Mouse (Mus musculus): Measurements from ENCODE around the gene Myo5c. TPM values are rescaled to one million over a fixed set of nuclear protein-coding genes. Genes with fewer than 3 reads are reported as not detected.

Myo5c gene
- polyA plus RNA-seq, 1 experiment from 2014 or later = 1.1 TPM

DNA sequence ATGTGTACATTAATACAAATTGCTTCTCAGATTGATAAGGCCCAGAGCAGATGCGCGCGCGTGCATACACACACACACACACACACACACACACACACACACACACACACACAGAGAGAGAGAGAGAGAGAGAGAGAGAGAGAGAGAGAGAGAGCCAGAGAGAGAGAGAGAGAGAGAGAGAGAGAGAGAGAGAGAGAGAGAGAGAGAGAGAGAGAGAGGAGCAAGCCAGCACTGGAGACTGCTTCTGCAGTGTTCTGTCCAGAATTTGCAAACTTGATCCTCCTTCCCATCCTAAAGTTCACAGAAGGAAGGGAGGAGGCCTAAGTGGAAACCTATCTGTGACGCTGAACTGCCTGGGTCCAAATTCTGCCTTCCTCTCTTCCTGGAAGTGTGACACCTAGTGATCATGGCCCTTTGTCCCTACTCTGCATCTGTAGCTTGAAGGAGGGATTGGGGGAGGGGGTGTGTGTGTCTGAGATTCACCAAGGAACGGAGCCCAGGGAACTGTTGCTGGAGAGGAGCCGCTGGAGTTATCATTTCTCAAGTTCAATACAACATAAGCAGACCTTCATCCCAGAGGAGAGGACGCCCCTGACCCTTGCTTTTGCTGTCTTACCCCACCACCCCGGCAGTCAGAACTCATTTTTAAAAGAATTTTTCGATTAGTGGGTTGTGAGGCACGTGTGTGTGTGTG is 81.5 kb downstream of the Myo5c start:
- Histone ChIP-seq H3K27me3 (no peaks in the 10 kb centered on the region), H3K4me3 (peak overlapping the region; percentile 58), H3K27ac (peak overlapping the region; percentile 72; the same call in 1 of the 2 replicates), H3K9ac (peak overlapping the region; percentile 65; the same call in 1 of the 2 replicates), H3K4me2 (replicated peaks) (peak overlapping the region; percentile 74), H3K4me1 (0 out of 2 replicates have a peak, but pooled peaks cover 3% of the 10 kb centered on the region), H3K36me3 (no peaks in the 10 kb centered on the region), H3K9me3 (no peaks in the 10 kb centered on the region)
- peak; percentile 19; the same call in 1 of the 2 replicates for ATAC-seq (ENCODE audit: insufficient number of reproducible peaks, insufficient read depth, low FRiP score, low TSS enrichment)
- 23% methylated on average over 9 of the region's 11 CpGs for WGBS

DNA sequence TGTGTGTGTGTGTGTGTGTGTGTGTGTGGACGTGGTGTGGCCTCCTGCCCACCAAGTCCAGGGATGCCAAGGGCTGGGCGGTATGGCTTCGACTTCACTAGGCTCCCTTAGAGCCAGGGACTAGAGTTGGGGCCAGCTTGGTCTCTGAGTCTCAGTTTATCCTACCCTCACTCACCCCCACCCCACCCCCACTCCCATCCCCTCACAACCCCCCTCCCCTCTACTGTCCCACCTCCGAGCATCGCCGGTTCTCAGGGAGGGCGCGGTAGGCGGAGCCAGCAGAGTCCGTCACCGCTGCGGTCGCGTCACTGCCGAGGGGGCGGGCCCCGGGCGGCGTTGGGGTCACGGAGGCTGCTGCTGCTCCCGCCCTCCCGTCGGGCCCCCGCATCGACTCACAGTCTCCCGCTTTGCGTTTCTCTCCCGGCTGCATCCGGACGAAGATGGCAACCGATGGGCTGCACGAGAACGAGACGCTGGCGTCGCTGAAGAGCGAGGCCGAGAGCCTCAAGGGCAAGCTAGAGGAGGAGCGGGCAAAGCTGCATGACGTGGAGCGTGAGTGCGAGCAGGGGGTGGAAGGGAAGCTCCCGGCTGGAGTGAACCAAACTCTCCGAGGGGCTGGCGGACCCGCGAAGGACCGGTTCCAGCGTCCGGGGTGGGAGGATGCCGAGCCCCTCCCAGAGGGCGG is 82.2 kb downstream of the Myo5c start:
- peak; percentile 72 for ATAC-seq (ENCODE audit: insufficient number of reproducible peaks, insufficient read depth, low FRiP score, low TSS enrichment)
- Histone ChIP-seq H3K9ac (peak overlapping the region; percentile 65), H3K27ac (peak overlapping the region; percentile 72), H3K4me2 (replicated peaks) (peak overlapping the region; percentile 74), H3K4me3 (peak overlapping the region; percentile 58), H3K27me3 (no peaks in the 10 kb centered on the region), H3K36me3 (no peaks in the 10 kb centered on the region), H3K4me1 (0 out of 2 replicates have a peak, but pooled peaks cover 3% of the 10 kb centered on the region), H3K9me3 (no peaks in the 10 kb centered on the region)
- WGBS = under 1% methylated on average over 51 of the region's 52 CpGs

DNA sequence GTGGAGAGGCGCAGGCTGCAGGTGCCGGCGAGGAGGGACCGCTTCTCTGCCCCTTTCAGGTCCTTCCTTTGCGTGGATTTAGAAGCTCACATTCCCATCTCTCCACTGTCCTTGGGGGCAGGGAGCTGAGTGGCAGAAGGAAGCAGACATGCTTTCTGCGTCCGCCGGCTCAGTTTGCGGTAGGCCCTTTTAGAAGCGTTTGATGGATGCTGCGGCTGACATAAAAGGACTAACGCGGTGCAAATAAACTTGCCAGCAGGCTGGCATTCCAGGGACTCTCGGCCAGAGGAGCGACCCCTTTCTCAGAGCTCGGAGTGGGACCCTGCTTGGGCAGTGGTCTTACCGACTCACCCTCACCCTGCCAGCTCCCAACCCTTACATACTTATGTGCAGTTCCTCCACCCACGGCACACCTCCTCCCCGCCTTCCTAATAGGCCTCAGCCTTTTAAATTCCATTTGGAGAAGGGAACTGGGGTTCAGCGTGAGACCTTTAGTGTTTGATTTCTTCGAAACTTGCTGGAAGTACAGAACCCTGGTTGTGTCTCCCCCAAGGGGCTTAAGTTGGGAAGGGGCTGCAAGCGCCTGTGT is 82.8 kb downstream of the Myo5c start:
- no peaks in the 10 kb centered on the region for H3K9me3 ChIP-seq
- peak overlapping the region; percentile 72 for H3K27ac ChIP-seq
- ATAC-seq (ENCODE audit: insufficient number of reproducible peaks, insufficient read depth, low FRiP score, low TSS enrichment) = no peak
- H3K4me3 ChIP-seq = peak overlapping the region; percentile 58
- H3K27me3 ChIP-seq = no peaks in the 10 kb centered on the region
- H3K4me1 ChIP-seq = 0 out of 2 replicates have a peak, but pooled peaks cover 3% of the 10 kb centered on the region
- peak overlapping the region; percentile 74 for H3K4me2 ChIP-seq (replicated peaks)
- H3K9ac ChIP-seq = peak overlapping the region; percentile 65
- WGBS = 2% methylated on average over 22 of the region's 22 CpGs
- H3K36me3 ChIP-seq = no peaks in the 10 kb centered on the region

DNA sequence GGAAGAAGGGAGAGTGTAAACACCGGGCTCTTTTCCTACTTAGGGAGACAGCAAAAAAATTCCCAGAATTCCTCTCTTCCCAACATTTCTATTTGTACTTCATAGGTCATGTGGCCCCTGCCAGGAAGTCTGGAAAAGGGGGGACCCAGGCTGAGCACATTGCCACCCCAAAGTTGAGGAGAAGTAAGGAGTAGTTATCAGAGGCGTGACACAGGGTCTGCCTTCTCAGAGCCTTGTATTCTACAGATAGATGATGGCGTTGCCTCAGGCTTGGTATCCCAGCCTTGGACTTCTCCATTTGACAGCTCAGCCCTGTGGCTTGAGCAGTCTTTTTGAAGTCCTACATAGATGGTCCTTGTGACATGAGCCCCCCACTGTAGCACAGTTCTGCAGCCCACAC is 83.4 kb downstream of the Myo5c start:
- WGBS = 84% methylated on average over 3 of the region's 3 CpGs
- H3K4me1 ChIP-seq = 0 out of 2 replicates have a peak, but pooled peaks cover 3% of the 10 kb centered on the region
- no peak overlapping the region for H3K9ac ChIP-seq
- H3K9me3 ChIP-seq = no peaks in the 10 kb centered on the region
- peak overlapping the region; percentile 58; the same call in 1 of the 2 replicates for H3K4me3 ChIP-seq
- no peak overlapping the region for H3K27ac ChIP-seq
- H3K4me2 ChIP-seq (replicated peaks) = peak overlapping the region; percentile 74
- H3K27me3 ChIP-seq = no peaks in the 10 kb centered on the region
- no peak for ATAC-seq (ENCODE audit: insufficient number of reproducible peaks, insufficient read depth, low FRiP score, low TSS enrichment)
- H3K36me3 ChIP-seq = no peaks in the 10 kb centered on the region

DNA sequence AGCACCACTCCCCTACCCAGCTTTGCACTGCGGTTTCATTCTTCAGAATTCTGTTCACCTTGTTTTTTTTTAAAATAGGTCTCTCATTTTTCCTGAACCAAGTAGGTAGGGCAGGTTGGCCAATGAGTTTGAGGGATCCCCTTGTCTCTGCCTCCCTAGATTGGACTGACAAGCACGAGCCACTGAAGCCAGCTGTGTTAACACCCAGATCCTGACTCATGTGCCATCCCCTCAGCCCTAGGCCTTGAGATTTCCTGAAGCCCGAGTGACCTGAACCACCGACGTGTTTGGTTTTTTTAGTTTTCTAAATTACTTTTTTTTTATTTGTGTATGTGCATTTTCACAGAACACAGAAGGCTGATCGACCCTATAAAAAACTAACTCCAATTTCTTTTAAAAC is 85.0 kb downstream of the Myo5c start:
- H3K27ac ChIP-seq = no peak overlapping the region
- no peak for ATAC-seq (ENCODE audit: insufficient number of reproducible peaks, insufficient read depth, low FRiP score, low TSS enrichment)
- WGBS = 86% methylated on average over 6 of the region's 6 CpGs

DNA sequence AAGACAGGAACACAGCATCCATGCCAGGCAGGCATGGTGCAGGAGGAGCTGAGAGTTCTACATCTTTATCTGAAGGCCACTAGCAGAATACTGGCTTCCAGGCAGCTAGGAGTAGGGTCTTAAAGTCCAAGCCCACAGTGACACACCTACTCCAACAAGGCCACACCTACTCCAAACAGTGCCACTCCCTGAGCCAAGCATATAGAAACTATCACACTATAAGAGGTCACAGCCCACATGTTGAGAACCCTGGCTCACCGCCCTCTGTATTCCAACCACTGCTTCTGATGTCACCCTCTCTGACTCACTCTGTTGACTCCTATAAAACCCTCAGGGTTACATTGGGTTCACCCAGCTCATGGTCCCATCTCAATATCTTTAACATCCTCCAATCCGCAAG is 86.4 kb downstream of the Myo5c start:
- H3K4me2 ChIP-seq (replicated peaks) = no peak overlapping the region
- H3K9ac ChIP-seq = no peak overlapping the region
- no peak overlapping the region for H3K27ac ChIP-seq
- H3K27me3 ChIP-seq = no peaks in the 10 kb centered on the region
- no peak overlapping the region for H3K4me3 ChIP-seq
- H3K36me3 ChIP-seq = no peaks in the 10 kb centered on the region
- 0 out of 2 replicates have a peak, but pooled peaks cover 3% of the 10 kb centered on the region for H3K4me1 ChIP-seq
- H3K9me3 ChIP-seq = no peaks in the 10 kb centered on the region
- no peak for ATAC-seq (ENCODE audit: insufficient number of reproducible peaks, insufficient read depth, low FRiP score, low TSS enrichment)
- WGBS = 96% methylated on average over 2 of the region's 2 CpGs

More for the DNA sequence above, 85.0 kb downstream of the Myo5c start:
- H3K36me3 ChIP-seq = no peaks in the 10 kb centered on the region
- H3K9ac ChIP-seq = no peak overlapping the region
- no peak overlapping the region for H3K4me3 ChIP-seq
- H3K27me3 ChIP-seq = no peaks in the 10 kb centered on the region
- no peak overlapping the region for H3K4me2 ChIP-seq (replicated peaks)
- 0 out of 2 replicates have a peak, but pooled peaks cover 3% of the 10 kb centered on the region for H3K4me1 ChIP-seq
- H3K9me3 ChIP-seq = no peaks in the 10 kb centered on the region

DNA sequence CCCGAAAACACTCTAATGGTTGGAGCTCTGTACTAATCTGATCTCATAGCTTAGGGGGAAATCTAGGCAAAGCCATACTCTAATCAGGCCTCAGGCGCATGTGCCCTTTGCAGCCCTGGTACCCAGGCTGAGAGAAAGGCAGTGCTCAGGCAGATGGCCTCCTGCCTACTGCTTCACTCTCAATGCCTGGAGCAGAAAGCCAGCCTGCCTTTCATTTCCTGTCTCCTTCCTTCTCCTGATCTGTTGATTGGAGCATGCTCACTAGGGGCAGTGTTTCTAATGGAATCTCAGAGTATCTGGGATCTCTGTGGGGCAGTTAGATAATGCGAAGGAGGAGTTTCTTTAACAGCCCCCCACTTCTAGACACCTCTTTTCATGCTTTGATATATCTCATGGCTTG is 87.5 kb downstream of the Myo5c start:
- 60% methylated on average over 3 of the region's 3 CpGs for WGBS

DNA sequence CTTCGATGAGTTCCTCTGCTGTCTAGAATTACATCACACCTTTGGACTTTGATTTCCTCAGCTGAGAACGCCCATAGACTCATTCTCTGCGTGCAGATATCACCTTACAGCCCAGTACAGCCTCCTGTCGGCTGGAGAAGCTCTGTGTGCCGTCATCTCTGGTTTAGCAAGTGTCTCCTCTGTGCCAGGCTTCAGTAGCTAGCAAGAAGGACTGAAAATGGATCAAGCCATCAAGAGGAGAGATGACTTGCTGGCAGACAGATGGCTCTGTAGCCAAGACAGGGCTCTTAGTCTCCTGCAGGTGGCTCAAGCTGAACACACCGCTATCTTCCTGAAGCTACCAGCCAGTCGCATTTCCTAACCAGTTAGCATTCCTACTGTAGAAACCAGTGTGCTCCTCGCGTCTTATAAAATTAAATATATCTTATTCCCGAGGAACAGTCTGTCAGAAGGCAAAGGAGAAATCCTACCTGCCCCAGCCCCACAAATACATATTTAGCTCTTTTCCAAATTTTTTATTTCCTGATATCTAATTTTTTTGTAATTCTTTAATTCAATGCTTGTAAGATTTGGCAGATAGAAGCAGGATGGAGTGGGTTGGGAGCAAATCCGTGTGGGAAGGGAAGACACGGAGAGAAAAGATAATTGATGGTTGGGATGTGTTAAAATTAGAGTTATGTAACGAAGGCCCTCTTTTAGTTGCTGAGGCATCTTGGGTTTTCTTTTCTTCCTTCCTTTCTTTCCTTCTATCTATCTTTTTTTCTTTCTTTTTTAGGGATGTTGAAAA is 90.5 kb downstream of the Myo5c start:
- Histone ChIP-seq H3K27ac (no peak overlapping the region), H3K9me3 (no peaks in the 10 kb centered on the region), H3K4me2 (replicated peaks) (no peak overlapping the region), H3K4me1 (no peaks in the 10 kb centered on the region), H3K36me3 (peaks cover 11% of the 10 kb centered on the region), H3K27me3 (no peaks in the 10 kb centered on the region), H3K9ac (no peak overlapping the region), H3K4me3 (no peak overlapping the region)
- ATAC-seq (ENCODE audit: insufficient number of reproducible peaks, insufficient read depth, low FRiP score, low TSS enrichment) = no peak
- WGBS = 75% methylated on average over 13 of the region's 13 CpGs

More for the DNA sequence above, 87.5 kb downstream of the Myo5c start:
- Histone ChIP-seq H3K36me3 (no peaks in the 10 kb centered on the region), H3K9me3 (no peaks in the 10 kb centered on the region), H3K4me3 (no peak overlapping the region), H3K4me1 (0 out of 2 replicates have a peak, but pooled peaks cover 3% of the 10 kb centered on the region), H3K4me2 (replicated peaks) (no peak overlapping the region), H3K9ac (no peak overlapping the region), H3K27ac (no peak overlapping the region), H3K27me3 (no peaks in the 10 kb centered on the region)
- no peak for ATAC-seq (ENCODE audit: insufficient number of reproducible peaks, insufficient read depth, low FRiP score, low TSS enrichment)

DNA sequence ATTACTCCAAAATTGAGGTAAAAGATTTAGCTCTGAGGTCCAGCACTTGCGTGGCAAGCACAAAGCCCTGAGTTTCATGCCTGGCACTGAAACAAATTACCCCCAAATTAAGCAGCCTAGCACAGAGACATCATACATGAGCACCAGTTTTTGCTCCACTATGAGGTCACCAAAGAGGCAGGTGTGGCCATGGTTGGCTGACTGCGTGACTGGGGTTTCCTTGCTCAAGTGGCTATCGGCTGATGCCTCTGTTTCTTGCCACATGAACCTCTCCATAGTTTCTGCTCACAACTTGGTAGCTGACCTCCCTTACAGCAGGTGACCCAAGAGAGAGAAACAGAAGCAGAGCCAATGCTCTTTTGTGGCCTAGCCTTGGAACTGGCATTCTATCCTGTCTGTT is 96.2 kb downstream of the Myo5c start:
- WGBS = 94% methylated on average over 3 of the region's 3 CpGs
- Histone ChIP-seq H3K4me2 (replicated peaks) (no peak overlapping the region), H3K36me3 (peaks cover 29% of the 10 kb centered on the region), H3K27me3 (no peaks in the 10 kb centered on the region), H3K27ac (no peak overlapping the region), H3K9me3 (no peaks in the 10 kb centered on the region), H3K4me1 (no peaks in the 10 kb centered on the region), H3K9ac (no peak overlapping the region), H3K4me3 (no peak overlapping the region)
- no peak for ATAC-seq (ENCODE audit: insufficient number of reproducible peaks, insufficient read depth, low FRiP score, low TSS enrichment)

DNA sequence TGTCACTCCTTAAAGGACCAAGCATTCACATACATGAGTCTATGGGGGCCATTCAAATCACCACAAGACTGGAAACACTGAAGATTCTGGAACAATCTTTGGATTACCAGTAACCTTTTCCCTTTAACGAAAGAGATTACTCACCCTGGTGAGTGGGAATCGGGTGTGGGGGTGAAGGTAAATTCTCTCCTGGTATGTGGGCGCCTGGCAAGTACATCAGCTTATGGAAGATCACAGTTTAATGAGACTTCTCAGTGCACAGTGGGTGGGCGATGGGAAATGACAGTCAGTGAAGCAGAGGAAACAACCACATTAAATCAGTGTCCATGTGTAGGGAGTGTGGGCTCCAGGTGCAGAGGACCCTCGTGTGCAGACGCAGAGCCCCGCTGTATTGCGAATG is 99.0 kb downstream of the Myo5c start:
- Histone ChIP-seq H3K9me3 (no peaks in the 10 kb centered on the region), H3K27me3 (no peaks in the 10 kb centered on the region), H3K4me3 (no peak overlapping the region), H3K9ac (no peak overlapping the region), H3K36me3 (peaks cover 46% of the 10 kb centered on the region), H3K4me1 (no peaks in the 10 kb centered on the region), H3K27ac (no peak overlapping the region), H3K4me2 (replicated peaks) (no peak overlapping the region)
- 87% methylated on average over 8 of the region's 8 CpGs for WGBS
- no peak for ATAC-seq (ENCODE audit: insufficient number of reproducible peaks, insufficient read depth, low FRiP score, low TSS enrichment)

DNA sequence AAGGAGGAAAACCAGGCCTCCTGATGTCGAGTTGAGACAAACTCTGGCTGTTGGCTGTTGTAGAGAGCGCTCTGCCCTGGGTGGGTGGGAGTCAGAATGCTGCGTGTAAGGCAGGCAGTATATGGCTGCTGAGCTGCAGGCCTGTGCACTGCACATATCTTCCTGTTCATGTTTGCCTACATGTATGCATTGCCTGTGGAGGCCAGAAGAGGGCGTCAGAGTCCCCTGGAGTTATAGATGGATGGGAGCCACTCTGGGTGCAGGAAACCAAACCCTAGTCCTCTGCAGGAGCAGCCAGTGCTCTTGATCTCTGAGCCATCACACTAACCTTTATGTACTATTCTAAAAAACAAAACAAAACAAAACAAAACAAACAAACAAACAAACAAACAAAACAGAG is 102.6 kb downstream of the Myo5c start:
- Histone ChIP-seq H3K4me2 (replicated peaks) (no peak overlapping the region), H3K4me3 (no peak overlapping the region), H3K9me3 (no peaks in the 10 kb centered on the region), H3K27ac (no peak overlapping the region), H3K4me1 (no peaks in the 10 kb centered on the region), H3K9ac (no peak overlapping the region), H3K27me3 (no peaks in the 10 kb centered on the region), H3K36me3 (peaks cover 54% of the 10 kb centered on the region)
- 75% methylated on average over 4 of the region's 4 CpGs for WGBS
- ATAC-seq (ENCODE audit: insufficient number of reproducible peaks, insufficient read depth, low FRiP score, low TSS enrichment) = no peak

All from embryonic facial prominence, embryonic 12.5 days (tissue).